Mouse (Mus musculus): ENCODE measurements at regions not wholly inside any gene's neighbourhood (a gene's known extent, or its start where the extent isn't known, plus 50 kb on each side); places are given as distances from the start of the nearest gene placed in this dataset.

GRCm38 (mm10) chrX:12443794-12444193 lies 143.8 kb upstream of the Atp6ap2 start:
- H3K27me3 ChIP-seq (ENCODE audit: insufficient read depth, low read length): peaks cover 11% of the 10 kb centered on the region
- no peak for ATAC-seq (ENCODE audit: extremely low read depth, insufficient number of reproducible peaks, low FRiP score, poor library complexity, severe bottlenecking)
- H3K36me3 ChIP-seq (replicated peaks): no peaks in the 10 kb centered on the region

GRCm38 (mm10) chrX:12445093-12445492 lies 142.5 kb upstream of the Atp6ap2 start:
- no peak for TF ChIP-seq TAL1 (conservative IDR thresholded peaks at IDR 0.05; ENCODE audit: low read depth, low read length)
- TF ChIP-seq CTCF (IDR thresholded peaks at IDR 0.05; ENCODE audit: low read depth, low read length): no peak
- TF ChIP-seq GATA2 (IDR thresholded peaks at IDR 0.05; ENCODE audit: borderline replicate concordance, low read depth, low read length): no peak
- no peak for TF ChIP-seq POLR2AphosphoS5 (IDR thresholded peaks at IDR 0.05; ENCODE audit: insufficient replicate concordance, low read depth, low read length)
- no peak for TF ChIP-seq GATA1 (IDR thresholded peaks at IDR 0.05; ENCODE audit: borderline replicate concordance, low read length)
- Histone ChIP-seq H3K4me1 (ENCODE audit: insufficient read depth, low read depth, low read length) (no peaks in the 10 kb centered on the region; the same call in 1 of the 2 replicates), H3K9me3 (replicated peaks) (no peaks in the 10 kb centered on the region), H3K4me3 (ENCODE audit: low read depth, low read length) (no peak overlapping the region), H3K36me3 (replicated peaks) (no peaks in the 10 kb centered on the region), H3K27me3 (ENCODE audit: insufficient read depth, low read length) (peaks cover 8% of the 10 kb centered on the region; the same call in 1 of the 2 replicates)
- DNase-seq (ENCODE audit: low spot score) (no peak), ATAC-seq (ENCODE audit: extremely low read depth, insufficient number of reproducible peaks, low FRiP score, poor library complexity, severe bottlenecking) (no peak)

More at GRCm38 (mm10) chrX:12443794-12444193, 143.8 kb upstream of the Atp6ap2 start:
- no peaks in the 10 kb centered on the region for H3K4me1 ChIP-seq (ENCODE audit: insufficient read depth, low read depth, low read length)
- no peak overlapping the region for H3K4me3 ChIP-seq (ENCODE audit: low read depth, low read length)
- DNase-seq (ENCODE audit: low spot score): no peak
- H3K9me3 ChIP-seq (replicated peaks): no peaks in the 10 kb centered on the region
- TF ChIP-seq POLR2AphosphoS5 (IDR thresholded peaks at IDR 0.05; ENCODE audit: insufficient replicate concordance, low read depth, low read length) (no peak), GATA2 (IDR thresholded peaks at IDR 0.05; ENCODE audit: borderline replicate concordance, low read depth, low read length) (no peak), GATA1 (IDR thresholded peaks at IDR 0.05; ENCODE audit: borderline replicate concordance, low read length) (no peak), CTCF (IDR thresholded peaks at IDR 0.05; ENCODE audit: low read depth, low read length) (no peak), TAL1 (conservative IDR thresholded peaks at IDR 0.05; ENCODE audit: low read depth, low read length) (no peak)

GRCm38 (mm10) chrX:12447962-12448361 lies 139.6 kb upstream of the Atp6ap2 start:
- no peak for ATAC-seq (ENCODE audit: extremely low read depth, insufficient number of reproducible peaks, low FRiP score, poor library complexity, severe bottlenecking)
- Histone ChIP-seq H3K4me1 (ENCODE audit: insufficient read depth, low read depth, low read length) (no peaks in the 10 kb centered on the region; the same call in 1 of the 2 replicates), H3K27me3 (ENCODE audit: insufficient read depth, low read length) (peaks cover 7% of the 10 kb centered on the region; the same call in 1 of the 2 replicates), H3K36me3 (replicated peaks) (no peaks in the 10 kb centered on the region), H3K9me3 (replicated peaks) (no peaks in the 10 kb centered on the region), H3K4me3 (ENCODE audit: low read depth, low read length) (no peak overlapping the region)
- DNase-seq (ENCODE audit: low spot score): no peak
- TF ChIP-seq CTCF (IDR thresholded peaks at IDR 0.05; ENCODE audit: low read depth, low read length) (no peak), TAL1 (conservative IDR thresholded peaks at IDR 0.05; ENCODE audit: low read depth, low read length) (no peak)

- H3K4me1 ChIP-seq (ENCODE audit: insufficient read depth, low read depth, low read length): no peaks in the 10 kb centered on the region; the same call in 1 of the 2 replicates
- no peak for TF ChIP-seq CTCF (IDR thresholded peaks at IDR 0.05; ENCODE audit: low read depth, low read length)
- TF ChIP-seq GATA1 (IDR thresholded peaks at IDR 0.05; ENCODE audit: borderline replicate concordance, low read length): no peak
- no peak for TF ChIP-seq TAL1 (conservative IDR thresholded peaks at IDR 0.05; ENCODE audit: low read depth, low read length)
- no peak for TF ChIP-seq GATA2 (IDR thresholded peaks at IDR 0.05; ENCODE audit: borderline replicate concordance, low read depth, low read length)
- no peak for TF ChIP-seq POLR2AphosphoS5 (IDR thresholded peaks at IDR 0.05; ENCODE audit: insufficient replicate concordance, low read depth, low read length)
- ATAC-seq (ENCODE audit: extremely low read depth, insufficient number of reproducible peaks, low FRiP score, poor library complexity, severe bottlenecking): no peak
- no peaks in the 10 kb centered on the region for H3K36me3 ChIP-seq (replicated peaks)
- no peak for DNase-seq (ENCODE audit: low spot score)
- no peaks in the 10 kb centered on the region for H3K9me3 ChIP-seq (replicated peaks)
- no peaks in the 10 kb centered on the region for H3K27me3 ChIP-seq (ENCODE audit: insufficient read depth, low read length)
- H3K4me3 ChIP-seq (ENCODE audit: low read depth, low read length): no peak overlapping the region
Observed at GRCm38 (mm10) chrX:12449688-12450087, 137.9 kb upstream of the Atp6ap2 start.

GRCm38 (mm10) chrX:12452979-12453769 lies 134.4 kb upstream of the Atp6ap2 start:
- Histone ChIP-seq H3K9me3 (replicated peaks) (no peaks in the 10 kb centered on the region), H3K36me3 (replicated peaks) (no peaks in the 10 kb centered on the region), H3K4me1 (ENCODE audit: insufficient read depth, low read depth, low read length) (no peaks in the 10 kb centered on the region; the same call in 1 of the 2 replicates), H3K27me3 (ENCODE audit: insufficient read depth, low read length) (no peaks in the 10 kb centered on the region), H3K4me3 (ENCODE audit: low read depth, low read length) (no peak overlapping the region)
- DNase-seq (ENCODE audit: low spot score): no peak
- TF ChIP-seq TAL1 (conservative IDR thresholded peaks at IDR 0.05; ENCODE audit: low read depth, low read length): no peak
- no peak for TF ChIP-seq CTCF (IDR thresholded peaks at IDR 0.05; ENCODE audit: low read depth, low read length)
- no peak for ATAC-seq (ENCODE audit: extremely low read depth, insufficient number of reproducible peaks, low FRiP score, poor library complexity, severe bottlenecking)

- no peak for DNase-seq (ENCODE audit: low spot score)
- TF ChIP-seq GATA2 (IDR thresholded peaks at IDR 0.05; ENCODE audit: borderline replicate concordance, low read depth, low read length): no peak
- TF ChIP-seq CTCF (IDR thresholded peaks at IDR 0.05; ENCODE audit: low read depth, low read length): no peak
- TF ChIP-seq GATA1 (IDR thresholded peaks at IDR 0.05; ENCODE audit: borderline replicate concordance, low read length): no peak
- TF ChIP-seq POLR2AphosphoS5 (IDR thresholded peaks at IDR 0.05; ENCODE audit: insufficient replicate concordance, low read depth, low read length): no peak
- TF ChIP-seq TAL1 (conservative IDR thresholded peaks at IDR 0.05; ENCODE audit: low read depth, low read length): no peak
- no peak overlapping the region for H3K4me3 ChIP-seq (ENCODE audit: low read depth, low read length)
- 0 out of 2 replicates have a peak, but pooled peaks cover 4% of the 10 kb centered on the region for H3K27me3 ChIP-seq (ENCODE audit: insufficient read depth, low read length)
- H3K9me3 ChIP-seq (replicated peaks): no peaks in the 10 kb centered on the region
- no peaks in the 10 kb centered on the region for H3K4me1 ChIP-seq (ENCODE audit: insufficient read depth, low read depth, low read length)
- ATAC-seq (ENCODE audit: extremely low read depth, insufficient number of reproducible peaks, low FRiP score, poor library complexity, severe bottlenecking): no peak
- H3K36me3 ChIP-seq (replicated peaks): no peaks in the 10 kb centered on the region
Observed at GRCm38 (mm10) chrX:12461657-12462056, 125.9 kb upstream of the Atp6ap2 start.

Data from G1E (cell line).